Mouse (Mus musculus) spleen, postnatal 4 days (tissue): ENCODE measurements around the gene Neurog3.
A peak's percentile ranks its signal among the peaks of the same experiment; 100 is the strongest.

Experiments used
- DNase-seq, 2 experiments: peaks; one replicate each; pipeline ENCODE4 v3.0.0; 2022; ENCODE audit warnings: low spot score in 2 of 2

The Neurog3 gene

GRCm38 (mm10) chr10:62137150-62137549 lies 4.3 kb downstream of the Neurog3 start:
- no peak for DNase-seq

- DNase-seq, result no peak
Measured at GRCm38 (mm10) chr10:62138040-62138439, 5.2 kb downstream of the Neurog3 start.

GRCm38 (mm10) chr10:62143820-62144219 lies 10.9 kb downstream of the Neurog3 start, which contains the start of gene Fam241b:
TSS of gene Fam241b (minus strand) at chr10:62143920.
- no peak for DNase-seq

GRCm38 (mm10) chr10:62145957-62146356 lies 13.1 kb downstream of the Neurog3 start:
- DNase-seq, result no peak

GRCm38 (mm10) chr10:62147466-62148248 lies 14.8 kb downstream of the Neurog3 start:
- DNase-seq, result no peak

GRCm38 (mm10) chr10:62149929-62150328 lies 17.0 kb downstream of the Neurog3 start:
- DNase-seq, result no peak

GRCm38 (mm10) chr10:62162410-62162809 lies 29.5 kb downstream of the Neurog3 start:
- peak; percentile 24 to 61 for DNase-seq

- DNase-seq, result no peak
Measured at GRCm38 (mm10) chr10:62172841-62173553, 40.1 kb downstream of the Neurog3 start.

GRCm38 (mm10) chr10:62173941-62174448 lies 41.1 kb downstream of the Neurog3 start:
- DNase-seq, result no peak

- DNase-seq, result no peak
Measured at GRCm38 (mm10) chr10:62174533-62175313, 41.8 kb downstream of the Neurog3 start.

- DNase-seq, result no peak
Measured at GRCm38 (mm10) chr10:62179944-62180343, 47.1 kb downstream of the Neurog3 start.

- DNase-seq, result no peak
Measured at GRCm38 (mm10) chr10:62181701-62182100, 48.8 kb downstream of the Neurog3 start.

- DNase-seq, result no peak
Measured at GRCm38 (mm10) chr10:62182471-62183014, 49.7 kb downstream of the Neurog3 start.

GRCm38 (mm10) chr10:62183053-62183452 lies 50.2 kb downstream of the Neurog3 start:
- DNase-seq, result peak; percentile 91 to 98
